9 mouse cellular contexts compared by ENCODE assay signal in the genomic region with DNA sequence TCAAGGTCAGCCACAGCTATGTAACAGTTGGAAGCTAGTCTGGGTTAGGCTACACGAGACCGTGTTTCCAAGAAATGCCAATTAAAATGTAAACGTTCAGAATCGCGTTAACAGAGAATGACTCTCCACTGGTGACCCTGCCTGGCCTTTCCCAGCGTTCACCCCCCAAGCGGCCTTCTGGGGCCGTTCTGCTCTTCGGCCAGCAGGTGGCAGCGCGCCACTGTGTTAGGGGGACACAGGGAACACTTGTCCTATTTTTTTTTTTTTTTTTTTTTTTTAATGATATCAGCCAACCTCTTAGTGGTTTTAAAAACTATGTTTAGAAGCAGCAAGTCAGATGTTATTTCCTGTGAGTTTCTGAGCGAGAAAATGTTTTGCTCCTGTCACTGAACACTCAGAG.
DNase-seq lines count a peak whose midpoint lies in the region; ATAC-seq and TF ChIP-seq lines count a peak whose summit lies in the region.
"Had no signal": no experiment of that assay in that cellular context is flagged by ENCODE, and none has a peak within 500 bp of the region (broad histone marks: within the 10 kb centered on the region; RNA-seq: fewer than 3 reads in every experiment).

No protein-coding gene starts in this region.

- H3K9me3 ChIP-seq in hindbrain, embryonic 10.5 days: no peaks in the 10 kb centered on the region
- no peaks in the 10 kb centered on the region for H3K9me3 ChIP-seq in hindbrain, embryonic 12.5 days (replicated peaks)
- H3K9me3 ChIP-seq in intestine, embryonic 14.5 days (ENCODE audit: control insufficient read depth, low read length): no peaks in the 10 kb centered on the region
- no peaks in the 10 kb centered on the region for H3K9me3 ChIP-seq in limb, embryonic 10.5 days (replicated peaks)
- H3K9me3 ChIP-seq in midbrain, embryonic 12.5 days: no peaks in the 10 kb centered on the region
- H3K9me3 ChIP-seq: neural tube, embryonic 12.5 days had no signal

- peaks cover 7% of the 10 kb centered on the region for H3K27me3 ChIP-seq in hindbrain, embryonic 10.5 days (ENCODE audit: insufficient read depth, poor library complexity, severe bottlenecking)
- peaks cover 7% of the 10 kb centered on the region for H3K27me3 ChIP-seq in hindbrain, embryonic 12.5 days
- H3K27me3 ChIP-seq in intestine, embryonic 14.5 days (replicated peaks; ENCODE audit: control insufficient read depth, insufficient read depth, low read length): no peaks in the 10 kb centered on the region
- H3K27me3 ChIP-seq in limb, embryonic 10.5 days (ENCODE audit: low read depth, poor library complexity, severe bottlenecking): peaks cover 10% of the 10 kb centered on the region
- peaks cover 7% of the 10 kb centered on the region for H3K27me3 ChIP-seq in midbrain, embryonic 12.5 days
- H3K27me3 ChIP-seq in small intestine, adult 2 months (ENCODE audit: control insufficient read depth, insufficient read depth, low read length): no peaks in the 10 kb centered on the region
- H3K27me3 ChIP-seq: neural tube, embryonic 12.5 days had no signal

- no peaks in the 10 kb centered on the region for H3K36me3 ChIP-seq in hindbrain, embryonic 10.5 days
- no peaks in the 10 kb centered on the region for H3K36me3 ChIP-seq in hindbrain, embryonic 12.5 days
- no peaks in the 10 kb centered on the region for H3K36me3 ChIP-seq in intestine, embryonic 14.5 days (ENCODE audit: control insufficient read depth, insufficient read depth, low read length)
- H3K36me3 ChIP-seq in limb, embryonic 10.5 days: no peaks in the 10 kb centered on the region
- no peaks in the 10 kb centered on the region for H3K36me3 ChIP-seq in midbrain, embryonic 12.5 days
- no peaks in the 10 kb centered on the region for H3K36me3 ChIP-seq in small intestine, adult 2 months (ENCODE audit: control insufficient read depth, insufficient read depth, low read length)
- H3K36me3 ChIP-seq: neural tube, embryonic 12.5 days had no signal

- ATAC-seq in hindbrain, embryonic 12.5 days (ENCODE audit: low FRiP score): no peak
- no peak for ATAC-seq in intestine, embryonic 14.5 days (replicated peaks; ENCODE audit: low FRiP score, low TSS enrichment, low read depth)
- peak; percentile 31; the same call in 1 of the 2 replicates for ATAC-seq in midbrain, embryonic 12.5 days (ENCODE audit: low FRiP score, low read depth)

- DNase-seq in hindbrain, embryonic 10.5 days (ENCODE audit: low spot score): peak; percentile 64
- peak; percentile 35 for DNase-seq in cerebellum, adult 9-10 months
- DNase-seq in gastrocnemius, adult 18-20 months (ENCODE audit: low spot score): peak; percentile 39
- peak; percentile 75 for DNase-seq in intestine, embryonic 14.5 days (ENCODE audit: low spot score)
- DNase-seq in limb, embryonic 10.5 days (ENCODE audit: low spot score): peak; percentile 79

- no peak overlapping the region for H3K4me2 ChIP-seq in hindbrain, embryonic 12.5 days (replicated peaks)
- H3K4me2 ChIP-seq in intestine, embryonic 14.5 days (ENCODE audit: low read length): no peak overlapping the region
- no peak overlapping the region for H3K4me2 ChIP-seq in midbrain, embryonic 12.5 days (replicated peaks)

- 4% methylated on average over 12 of the region's 12 CpGs for WGBS in hindbrain, embryonic 10.5 days
- 3% methylated on average over 12 of the region's 12 CpGs for WGBS in hindbrain, embryonic 12.5 days
- WGBS in intestine, embryonic 14.5 days: 3% methylated on average over 12 of the region's 12 CpGs
- 3% methylated on average over 12 of the region's 12 CpGs for WGBS in limb, embryonic 10.5 days
- 3% methylated on average over 12 of the region's 12 CpGs for WGBS in midbrain, embryonic 12.5 days
- 4% methylated on average over 12 of the region's 12 CpGs for WGBS in small intestine, adult 2 months

- H3K9ac ChIP-seq in hindbrain, embryonic 12.5 days: no peak overlapping the region
- no peak overlapping the region for H3K9ac ChIP-seq in intestine, embryonic 14.5 days (ENCODE audit: low read length)
- H3K9ac ChIP-seq in midbrain, embryonic 12.5 days (replicated peaks): no peak overlapping the region
- H3K9ac ChIP-seq: neural tube, embryonic 12.5 days had no signal

- H3K4me3 ChIP-seq in hindbrain, embryonic 10.5 days: no peak overlapping the region
- H3K4me3 ChIP-seq in hindbrain, embryonic 12.5 days: no peak overlapping the region
- H3K4me3 ChIP-seq in intestine, embryonic 14.5 days (ENCODE audit: low read depth, low read length): no peak overlapping the region
- H3K4me3 ChIP-seq in limb, embryonic 10.5 days: no peak overlapping the region
- no peak overlapping the region for H3K4me3 ChIP-seq in midbrain, embryonic 12.5 days
- no peak overlapping the region for H3K4me3 ChIP-seq in small intestine, adult 2 months (ENCODE audit: low read depth, low read length)
- H3K4me3 ChIP-seq: neural tube, embryonic 12.5 days had no signal

- no peak overlapping the region for H3K27ac ChIP-seq in hindbrain, embryonic 10.5 days
- H3K27ac ChIP-seq in hindbrain, embryonic 12.5 days: no peak overlapping the region
- H3K27ac ChIP-seq in intestine, embryonic 14.5 days (ENCODE audit: low read depth): no peak overlapping the region
- H3K27ac ChIP-seq in limb, embryonic 10.5 days: no peak overlapping the region
- H3K27ac ChIP-seq in midbrain, embryonic 12.5 days (replicated peaks): no peak overlapping the region
- H3K27ac ChIP-seq in small intestine, adult 2 months (ENCODE audit: insufficient read depth, low read depth, low read length): no peak overlapping the region
- H3K27ac ChIP-seq: neural tube, embryonic 12.5 days had no signal

- peak; percentile 73; the same call in 1 of the 2 replicates for TF ChIP-seq CTCF in small intestine, adult 2 months (IDR thresholded peaks at IDR 0.05; ENCODE audit: extremely low read depth, insufficient read length, insufficient replicate concordance, low read depth, low read length)

- peaks cover 16% of the 10 kb centered on the region for H3K4me1 ChIP-seq in hindbrain, embryonic 10.5 days (replicated peaks)
- peaks cover 9% of the 10 kb centered on the region for H3K4me1 ChIP-seq in hindbrain, embryonic 12.5 days
- peaks cover 4% of the 10 kb centered on the region; the same call in 1 of the 2 replicates for H3K4me1 ChIP-seq in intestine, embryonic 14.5 days (replicated peaks; ENCODE audit: control insufficient read depth, insufficient read depth, low read length)
- peaks cover 16% of the 10 kb centered on the region for H3K4me1 ChIP-seq in limb, embryonic 10.5 days
- H3K4me1 ChIP-seq in midbrain, embryonic 12.5 days: peaks cover 10% of the 10 kb centered on the region; the same call in 1 of the 2 replicates
- H3K4me1 ChIP-seq in small intestine, adult 2 months (ENCODE audit: control insufficient read depth, insufficient read depth, insufficient read length, low read length): no peaks in the 10 kb centered on the region

- no peak for TF ChIP-seq POLR2A in small intestine, adult 2 months (IDR thresholded peaks at IDR 0.05; ENCODE audit: low read depth, low read length)
